Mouse (Mus musculus): ENCODE measurements around the gene Umad1. TPM values are rescaled to one million over a fixed set of nuclear protein-coding genes. Genes with fewer than 3 reads are reported as not detected.

The Umad1 gene
- total RNA-seq, 2 experiments from 2014 or later = 10.1 to 11.5 TPM

Other genes starting within 250 kb of the Umad1 start
- 1 to 10 TPM; 4.5 to 6.7 TPM for gene Col28a1, start 66.7 kb upstream of the Umad1 start, total RNA-seq (2021)
- 10 to 100 TPM; 18.4 to 21.6 TPM for gene Mios, start 50.1 kb upstream of the Umad1 start, total RNA-seq (2021)
- gene Rpa3, start 115 bp upstream of the Umad1 start, total RNA-seq (2021) = 10 to 100 TPM; 40.0 to 47.4 TPM
- gene Gm45062, start 162 bp downstream of the Umad1 start, total RNA-seq (2021) = 1 to 10 TPM; 1.4 to 2.1 TPM